9 mouse cellular contexts compared by ENCODE assay signal in genomic region chrX:10775714-10776515, GRCm38 (mm10).
DNase-seq lines count a peak whose midpoint lies in the region; TF ChIP-seq lines count a peak whose summit lies in the region.
"Had no signal": no experiment of that assay in that cellular context is flagged by ENCODE, and none has a peak within 500 bp of the region (broad histone marks: within the 10 kb centered on the region; RNA-seq: fewer than 3 reads in every experiment).

No protein-coding gene starts in this region.

- no peak overlapping the region for H3K27ac ChIP-seq in forebrain, embryonic 10.5 days

- no peaks in the 10 kb centered on the region for H3K36me3 ChIP-seq in forebrain, embryonic 10.5 days (replicated peaks)

- H3K9me3 ChIP-seq in forebrain, embryonic 10.5 days, result no peaks in the 10 kb centered on the region

- no peak for TF ChIP-seq POLR2A in lung, adult 2 months (IDR thresholded peaks at IDR 0.05; ENCODE audit: borderline replicate concordance, extremely low read depth, low read depth, low read length)

- H3K4me3 ChIP-seq in lung, adult 2 months (replicated peaks; ENCODE audit: extremely low read depth, low read depth, low read length), result no peak overlapping the region
- H3K4me3 ChIP-seq in forebrain, embryonic 10.5 days, result no peak overlapping the region

- no peak for TF ChIP-seq CTCF in lung, adult 2 months (IDR thresholded peaks at IDR 0.05; ENCODE audit: insufficient read depth, low read length)

- no peaks in the 10 kb centered on the region; the same call in 1 of the 2 replicates for H3K4me1 ChIP-seq in lung, adult 2 months (ENCODE audit: control insufficient read depth, insufficient read depth, low read length)
- no peaks in the 10 kb centered on the region for H3K4me1 ChIP-seq in forebrain, embryonic 10.5 days

- DNase-seq in embryo, embryonic 11 days, result peak; percentile 2
- DNase-seq in embryo, embryonic 10.5 days (ENCODE audit: low spot score), result no peak
- DNase-seq in urinary bladder, postnatal 14 days (ENCODE audit: low spot score), result peak; percentile 45
- DNase-seq in urinary bladder, adult 2 months (ENCODE audit: low spot score), result no peak
- peak; percentile 14 for DNase-seq in lung, adult 2 months
- peak; percentile 65 for DNase-seq in testis, postnatal 10 days (ENCODE audit: low spot score)
- no peak for DNase-seq in forebrain, embryonic 10.5 days (ENCODE audit: extremely low spot score, low spot score)
- no peak for DNase-seq in natural killer cell, adult 2 months (ENCODE audit: low spot score in 2 of 2)

- WGBS in lung, adult 2 months, result 47% methylated on average over 8 of the region's 8 CpGs
- WGBS in forebrain, embryonic 10.5 days, result 46% methylated on average over 8 of the region's 8 CpGs

- H3K27me3 ChIP-seq in forebrain, embryonic 10.5 days (ENCODE audit: poor library complexity, severe bottlenecking), result peaks cover 8% of the 10 kb centered on the region; the same call in 1 of the 2 replicates
- H3K27me3 ChIP-seq: CH12.LX had no signal

Comparison
In these comparisons a context has a peak if more than half of its experiments do, and no peak if none do; other contexts are left out.
1. DNase-seq: peak in embryo, embryonic 11 days (single experiment), urinary bladder, postnatal 14 days (single experiment), lung, adult 2 months (single experiment) and testis, postnatal 10 days (single experiment); none in embryo, embryonic 10.5 days (single experiment), urinary bladder, adult 2 months (single experiment), forebrain, embryonic 10.5 days (single experiment) and natural killer cell, adult 2 months (0 of 2).